Mouse (Mus musculus): ENCODE measurements around the gene Esyt2. TPM values are rescaled to one million over a fixed set of nuclear protein-coding genes. Genes with fewer than 3 reads are reported as not detected.

Esyt2 gene
- polyA plus RNA-seq, 1 experiment, result 20.4 TPM

DNA sequence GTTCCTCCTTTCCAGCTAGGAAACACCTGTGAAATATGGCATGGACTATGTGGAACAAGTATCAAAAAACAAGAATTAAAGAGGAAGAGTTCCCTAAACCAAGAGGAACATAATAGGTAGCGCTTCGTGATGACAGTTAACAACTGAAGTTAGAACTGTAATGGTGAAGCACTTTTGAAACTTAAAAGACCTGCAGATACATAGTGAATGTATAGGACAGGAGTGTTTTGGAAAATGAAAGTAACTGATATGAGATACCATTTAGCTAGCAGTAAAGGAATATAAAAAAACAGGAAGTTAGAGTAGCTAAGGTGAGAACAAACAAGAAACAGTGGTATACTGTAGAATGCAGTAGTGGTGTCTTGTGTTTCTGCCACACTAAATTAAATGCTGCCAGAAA is 1.9 kb downstream of the Esyt2 start:
- TF ChIP-seq CTCF (IDR thresholded peaks at IDR 0.05; ENCODE audit: borderline replicate concordance, control insufficient read depth, extremely low read depth, insufficient read depth, low read length, poor library complexity) (no peak), POLR2A (IDR thresholded peaks at IDR 0.05; ENCODE audit: control insufficient read depth, extremely low read depth, insufficient read depth, low read length, poor library complexity) (no peak)
- no peaks in the 10 kb centered on the region for H3K36me3 ChIP-seq (ENCODE audit: control insufficient read depth, insufficient read depth, low read length)
- no peaks in the 10 kb centered on the region for H3K4me1 ChIP-seq (replicated peaks; ENCODE audit: control insufficient read depth, insufficient read depth, low read length)
- H3K4me3 ChIP-seq (ENCODE audit: control insufficient read depth, insufficient read depth, low read length), result no peak overlapping the region
- H3K27ac ChIP-seq (ENCODE audit: control insufficient read depth, insufficient read depth, low read length), result no peak overlapping the region
- no peaks in the 10 kb centered on the region for H3K27me3 ChIP-seq (ENCODE audit: control insufficient read depth, insufficient read depth, low read length)
- no peak for DNase-seq
- WGBS, result 17% methylated on average over 2 of the region's 2 CpGs

DNA sequence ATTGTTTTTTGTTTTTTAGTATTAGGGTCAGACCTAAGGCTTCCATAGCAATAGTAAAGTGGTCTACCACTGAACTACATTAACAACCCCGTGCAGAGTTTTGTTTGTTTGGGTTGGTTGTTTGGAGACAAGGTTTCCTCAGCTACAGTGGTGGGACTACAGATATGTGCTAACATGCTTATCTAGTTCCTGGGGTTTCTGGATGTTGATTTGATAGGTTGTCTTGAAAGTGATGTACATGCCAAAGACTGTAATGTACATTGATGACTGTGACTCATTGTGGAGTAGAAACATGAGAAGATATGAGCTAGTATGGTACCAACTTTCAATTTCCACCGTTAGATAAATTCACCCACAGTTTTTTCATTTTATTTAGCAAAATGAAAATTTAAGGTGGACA is 2.5 kb downstream of the Esyt2 start:
- no peak overlapping the region for H3K27ac ChIP-seq (ENCODE audit: control insufficient read depth, insufficient read depth, low read length)
- TF ChIP-seq POLR2A (IDR thresholded peaks at IDR 0.05; ENCODE audit: control insufficient read depth, extremely low read depth, insufficient read depth, low read length, poor library complexity), result no peak
- no peaks in the 10 kb centered on the region for H3K36me3 ChIP-seq (ENCODE audit: control insufficient read depth, insufficient read depth, low read length)
- no peaks in the 10 kb centered on the region for H3K27me3 ChIP-seq (ENCODE audit: control insufficient read depth, insufficient read depth, low read length)
- WGBS, result 74% methylated on average over 2 of the region's 2 CpGs
- no peak for DNase-seq
- H3K4me3 ChIP-seq (ENCODE audit: control insufficient read depth, insufficient read depth, low read length), result no peak overlapping the region
- no peaks in the 10 kb centered on the region for H3K4me1 ChIP-seq (replicated peaks; ENCODE audit: control insufficient read depth, insufficient read depth, low read length)

DNA sequence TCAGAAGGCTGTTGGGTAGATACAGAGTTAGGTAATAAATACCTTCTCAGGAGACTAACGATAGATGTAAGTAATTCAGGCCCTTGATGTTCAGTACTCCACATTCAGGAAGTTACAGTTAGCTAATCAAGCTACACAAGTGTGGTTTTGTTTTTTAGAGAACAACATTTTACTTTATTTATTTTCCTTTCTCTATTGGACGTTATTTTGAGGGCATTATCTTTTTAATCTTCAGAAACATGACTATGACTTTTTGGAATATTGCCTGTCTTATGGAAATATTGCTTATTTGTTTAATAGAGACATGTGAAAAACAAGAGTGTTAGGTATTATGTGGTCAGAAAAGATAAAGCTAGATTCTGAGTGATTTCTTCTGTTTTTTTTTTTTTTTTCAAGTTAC is 12.2 kb downstream of the Esyt2 start:
- H3K4me1 ChIP-seq (replicated peaks; ENCODE audit: control insufficient read depth, insufficient read depth, low read length), result no peaks in the 10 kb centered on the region; the same call in 1 of the 2 replicates
- no peak for DNase-seq
- 5% methylated on average over 2 of the region's 2 CpGs for WGBS
- no peak overlapping the region for H3K27ac ChIP-seq (ENCODE audit: control insufficient read depth, insufficient read depth, low read length)
- H3K4me3 ChIP-seq (ENCODE audit: control insufficient read depth, insufficient read depth, low read length), result no peak overlapping the region
- TF ChIP-seq CTCF (IDR thresholded peaks at IDR 0.05; ENCODE audit: borderline replicate concordance, control insufficient read depth, extremely low read depth, insufficient read depth, low read length, poor library complexity), result no peak
- TF ChIP-seq POLR2A (IDR thresholded peaks at IDR 0.05; ENCODE audit: control insufficient read depth, extremely low read depth, insufficient read depth, low read length, poor library complexity), result no peak
- no peaks in the 10 kb centered on the region for H3K36me3 ChIP-seq (ENCODE audit: control insufficient read depth, insufficient read depth, low read length)
- no peaks in the 10 kb centered on the region for H3K27me3 ChIP-seq (ENCODE audit: control insufficient read depth, insufficient read depth, low read length)

DNA sequence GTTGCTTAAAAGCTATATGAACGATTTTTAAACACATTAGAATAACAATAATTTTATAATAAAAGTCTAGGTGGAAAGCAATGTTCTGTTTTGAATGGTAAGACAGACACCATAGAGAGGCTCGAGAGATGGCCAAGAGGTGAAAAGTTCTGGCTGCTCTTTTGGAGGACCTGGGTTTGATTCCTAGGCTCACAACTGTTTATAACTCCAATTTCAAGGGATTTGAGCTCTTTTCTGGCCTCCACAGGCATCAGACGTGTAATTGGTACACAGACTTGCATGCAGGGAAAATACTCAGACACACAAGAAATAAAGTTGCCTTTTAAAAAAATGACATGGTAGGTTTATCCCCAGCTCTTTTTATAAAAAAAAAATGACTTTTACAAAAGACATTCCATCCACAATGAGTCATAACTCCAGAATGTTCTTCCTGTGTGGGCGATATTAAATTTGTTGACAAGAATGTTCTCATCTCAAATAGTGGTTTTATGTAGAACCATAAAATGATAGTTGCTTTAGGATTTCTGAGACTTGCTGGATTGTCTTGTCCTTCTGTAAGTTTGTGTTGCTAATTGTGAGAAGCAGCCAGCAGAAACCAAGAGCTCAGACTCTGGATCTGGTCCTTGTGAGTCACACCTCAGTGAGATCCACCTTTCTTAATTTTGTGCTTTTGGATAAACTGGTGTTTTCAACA is 12.8 kb downstream of the Esyt2 start:
- no peaks in the 10 kb centered on the region for H3K27me3 ChIP-seq (ENCODE audit: control insufficient read depth, insufficient read depth, low read length)
- DNase-seq, result no peak

DNA sequence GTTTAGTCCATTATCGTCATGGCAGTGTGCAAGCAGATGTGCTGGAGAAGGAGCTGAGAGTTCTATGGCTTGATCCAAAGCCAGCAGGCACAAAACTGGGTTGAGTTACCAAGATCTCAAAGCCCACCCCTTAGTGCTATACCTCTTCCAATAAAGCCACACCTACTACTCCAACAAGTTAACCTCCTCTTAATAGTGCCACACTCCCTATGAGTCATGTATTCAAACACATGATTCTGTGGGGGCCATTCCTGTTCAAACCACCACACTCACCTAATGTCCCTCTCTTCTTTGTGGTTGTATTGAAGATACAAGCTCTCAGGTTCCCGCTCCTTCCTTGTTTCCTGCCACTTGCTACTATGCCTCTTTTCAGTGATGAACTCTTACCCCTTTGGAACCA is 18.9 kb downstream of the Esyt2 start:
- Histone ChIP-seq H3K27ac (ENCODE audit: control insufficient read depth, insufficient read depth, low read length) (no peak overlapping the region), H3K4me3 (ENCODE audit: control insufficient read depth, insufficient read depth, low read length) (no peak overlapping the region), H3K4me1 (replicated peaks; ENCODE audit: control insufficient read depth, insufficient read depth, low read length) (no peaks in the 10 kb centered on the region), H3K36me3 (ENCODE audit: control insufficient read depth, insufficient read depth, low read length) (no peaks in the 10 kb centered on the region), H3K27me3 (ENCODE audit: control insufficient read depth, insufficient read depth, low read length) (no peaks in the 10 kb centered on the region)
- WGBS, result 80% methylated on average over 2 of the region's 2 CpGs
- TF ChIP-seq CTCF (IDR thresholded peaks at IDR 0.05; ENCODE audit: borderline replicate concordance, control insufficient read depth, extremely low read depth, insufficient read depth, low read length, poor library complexity), result no peak
- TF ChIP-seq POLR2A (IDR thresholded peaks at IDR 0.05; ENCODE audit: control insufficient read depth, extremely low read depth, insufficient read depth, low read length, poor library complexity), result no peak
- DNase-seq, result no peak

More for the DNA sequence above, 12.8 kb downstream of the Esyt2 start:
- Histone ChIP-seq H3K27ac (ENCODE audit: control insufficient read depth, insufficient read depth, low read length) (no peak overlapping the region), H3K36me3 (ENCODE audit: control insufficient read depth, insufficient read depth, low read length) (no peaks in the 10 kb centered on the region), H3K4me3 (ENCODE audit: control insufficient read depth, insufficient read depth, low read length) (no peak overlapping the region), H3K4me1 (replicated peaks; ENCODE audit: control insufficient read depth, insufficient read depth, low read length) (no peaks in the 10 kb centered on the region; the same call in 1 of the 2 replicates)
- TF ChIP-seq CTCF (IDR thresholded peaks at IDR 0.05; ENCODE audit: borderline replicate concordance, control insufficient read depth, extremely low read depth, insufficient read depth, low read length, poor library complexity) (no peak), POLR2A (IDR thresholded peaks at IDR 0.05; ENCODE audit: control insufficient read depth, extremely low read depth, insufficient read depth, low read length, poor library complexity) (no peak)
- 71% methylated on average over 4 of the region's 4 CpGs for WGBS

DNA sequence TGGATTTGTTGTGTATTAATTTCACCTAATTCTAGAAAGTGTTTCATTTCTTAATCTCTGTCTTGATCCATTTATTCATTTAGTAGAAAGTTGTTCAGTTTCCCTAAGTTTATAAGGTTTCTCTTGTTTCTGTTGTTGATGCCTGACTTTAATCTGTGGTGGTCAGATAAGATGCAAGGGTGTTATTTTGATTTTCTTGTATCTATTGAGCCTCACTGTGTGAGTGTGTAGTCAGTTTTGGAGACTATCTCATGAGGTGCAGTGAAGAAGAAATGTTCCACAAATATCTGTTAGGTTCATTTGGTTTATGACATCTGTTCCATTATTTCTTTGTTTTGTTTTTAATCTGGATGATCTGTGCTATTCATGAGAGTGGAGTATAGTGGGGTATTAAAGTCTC is 21.2 kb downstream of the Esyt2 start:
- Histone ChIP-seq H3K27ac (ENCODE audit: control insufficient read depth, insufficient read depth, low read length) (no peak overlapping the region), H3K27me3 (ENCODE audit: control insufficient read depth, insufficient read depth, low read length) (no peaks in the 10 kb centered on the region), H3K36me3 (ENCODE audit: control insufficient read depth, insufficient read depth, low read length) (no peaks in the 10 kb centered on the region), H3K4me1 (replicated peaks; ENCODE audit: control insufficient read depth, insufficient read depth, low read length) (0 out of 2 replicates have a peak, but pooled peaks cover 2% of the 10 kb centered on the region), H3K4me3 (ENCODE audit: control insufficient read depth, insufficient read depth, low read length) (no peak overlapping the region)
- TF ChIP-seq POLR2A (IDR thresholded peaks at IDR 0.05; ENCODE audit: control insufficient read depth, extremely low read depth, insufficient read depth, low read length, poor library complexity) (no peak), CTCF (IDR thresholded peaks at IDR 0.05; ENCODE audit: borderline replicate concordance, control insufficient read depth, extremely low read depth, insufficient read depth, low read length, poor library complexity) (no peak)
- no peak for DNase-seq

DNA sequence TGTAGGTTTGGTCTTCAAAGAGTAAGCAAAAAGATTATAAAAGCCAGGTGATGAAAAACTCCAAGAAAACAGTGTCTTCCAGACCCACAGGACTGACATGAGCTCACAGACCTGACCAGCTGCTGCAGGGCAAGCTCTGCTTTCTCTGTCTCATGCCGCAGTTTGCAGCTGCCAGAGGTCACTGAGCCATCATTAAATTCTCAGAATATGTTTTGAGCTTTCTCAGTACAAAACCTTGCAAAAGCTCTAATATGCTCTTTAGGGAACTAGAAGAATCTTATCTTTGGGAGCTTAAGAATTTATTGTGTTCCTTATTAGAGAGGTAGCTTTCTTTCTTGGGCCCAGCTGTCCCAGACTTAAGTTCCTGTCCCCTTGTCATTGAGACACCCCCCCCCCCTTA is 25.0 kb downstream of the Esyt2 start:
- Histone ChIP-seq H3K27me3 (ENCODE audit: control insufficient read depth, insufficient read depth, low read length) (no peaks in the 10 kb centered on the region), H3K36me3 (ENCODE audit: control insufficient read depth, insufficient read depth, low read length) (no peaks in the 10 kb centered on the region), H3K4me1 (replicated peaks; ENCODE audit: control insufficient read depth, insufficient read depth, low read length) (0 out of 2 replicates have a peak, but pooled peaks cover 2% of the 10 kb centered on the region), H3K27ac (ENCODE audit: control insufficient read depth, insufficient read depth, low read length) (no peak overlapping the region), H3K4me3 (ENCODE audit: control insufficient read depth, insufficient read depth, low read length) (no peak overlapping the region)
- WGBS, result 88% methylated on average over 1 of the region's 1 CpGs
- TF ChIP-seq CTCF (IDR thresholded peaks at IDR 0.05; ENCODE audit: borderline replicate concordance, control insufficient read depth, extremely low read depth, insufficient read depth, low read length, poor library complexity), result no peak
- TF ChIP-seq POLR2A (IDR thresholded peaks at IDR 0.05; ENCODE audit: control insufficient read depth, extremely low read depth, insufficient read depth, low read length, poor library complexity), result no peak
- DNase-seq, result no peak
